Mouse (Mus musculus) testis, adult 2 months (tissue): ENCODE data around the gene Bcl2a1d. TPM values are rescaled to one million over a fixed set of nuclear protein-coding genes. Genes with fewer than 3 reads are reported as not detected.
"Not testable (repeated sequence)": the region's sequence is repeated elsewhere in the genome, so short reads cannot be mapped to it uniquely, and the experiment has no call there.

Experiments used
- H3K27ac ChIP-seq: fragments of 200-500 bp; 2 replicates; pipeline ENCODE4 v1.5.1; 2012; ENCODE audit warnings: low read depth, low read length; ENCODE audit not compliant: control insufficient read depth, insufficient read depth
- H3K27me3 ChIP-seq: fragments of 200-500 bp; 2 replicates; pipeline ENCODE4 v1.6.1; 2012; ENCODE audit warnings: mild to moderate bottlenecking, low read length, moderate library complexity; ENCODE audit not compliant: control insufficient read depth, insufficient read depth
- H3K36me3 ChIP-seq: fragments of 200-500 bp; 2 replicates; pipeline ENCODE4 v1.6.1; 2012; ENCODE audit warnings: mild to moderate bottlenecking, low read length; ENCODE audit not compliant: control insufficient read depth, insufficient read depth
- H3K4me1 ChIP-seq: fragments of 200-500 bp; 2 replicates; pipeline ENCODE4 v1.6.1; 2012; ENCODE audit warnings: low read length; ENCODE audit not compliant: control insufficient read depth, insufficient read depth
- H3K4me3 ChIP-seq: fragments of 200-500 bp; 2 replicates; pipeline ENCODE4 v1.5.1; 2012; ENCODE audit warnings: low read depth, mild to moderate bottlenecking, low read length, moderate library complexity, mixed read lengths; ENCODE audit not compliant: control insufficient read depth
- CTCF ChIP-seq: fragments of 200-500 bp; IDR thresholded peaks from 2 replicates; pipeline ENCODE4 v1.5.1; 2012; ENCODE audit warnings: low read depth, mild to moderate bottlenecking, inconsistent platforms, low read length, moderate library complexity; ENCODE audit not compliant: control insufficient read depth, insufficient read depth, insufficient replicate concordance
- POLR2A ChIP-seq: fragments of 200-500 bp; IDR thresholded peaks from 2 replicates; pipeline ENCODE4 v1.6.1; 2012; ENCODE audit warnings: low read depth, mild to moderate bottlenecking, inconsistent platforms, low read length, moderate library complexity; ENCODE audit not compliant: control insufficient read depth
- polyA plus RNA-seq: library from polyadenylated mRNA; depleted of rRNA; stranded (reverse); fragments of >200 nt; gene quantifications from 2 replicates; pipeline ENCODE4 v1.2.3, GENCODE M21; 2012; rRNA removed

Bcl2a1d gene
- polyA plus RNA-seq, 1 experiment, result not detected

DNA sequence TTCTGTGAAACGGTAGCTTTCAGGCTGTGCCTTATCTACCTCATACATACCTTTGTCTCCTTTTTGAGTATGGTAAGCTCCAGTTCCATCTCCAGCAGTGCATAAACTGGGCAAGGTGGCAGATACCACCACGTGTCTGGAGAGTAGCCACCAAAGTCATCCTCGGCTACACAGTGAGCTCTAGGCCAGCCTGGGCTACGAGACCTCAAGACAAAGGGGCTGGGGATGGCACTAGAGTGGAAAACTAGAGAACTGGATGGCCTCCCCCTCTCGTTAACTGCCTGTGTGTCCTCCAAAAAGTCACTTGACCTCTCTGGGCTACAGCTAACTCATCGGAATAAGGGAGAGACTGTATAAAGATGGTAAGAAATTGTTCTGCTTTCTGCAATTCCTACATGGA is 22.4 kb downstream of the Bcl2a1d start:
- Histone ChIP-seq H3K4me1 (no peaks in the 10 kb centered on the region), H3K36me3 (no peaks in the 10 kb centered on the region), H3K27ac (no peak overlapping the region), H3K27me3 (no peaks in the 10 kb centered on the region), H3K4me3 (no peak overlapping the region)
- TF ChIP-seq POLR2A (no peak), CTCF (no peak)

- Histone ChIP-seq H3K36me3 (no peaks in the 10 kb centered on the region), H3K4me3 (no peak overlapping the region), H3K27ac (no peak overlapping the region), H3K27me3 (no peaks in the 10 kb centered on the region), H3K4me1 (no peaks in the 10 kb centered on the region)
- TF ChIP-seq POLR2A (no peak), CTCF (no peak)
Observed at GRCm38 (mm10) chr9:88706700-88707099, 25.0 kb downstream of the Bcl2a1d start.

GRCm38 (mm10) chr9:88705157-88705556 is 26.6 kb downstream of the Bcl2a1d start:
- not testable (repeated sequence) for H3K4me3 ChIP-seq, H3K27me3 ChIP-seq, H3K4me1 ChIP-seq, H3K27ac ChIP-seq, H3K36me3 ChIP-seq

DNA sequence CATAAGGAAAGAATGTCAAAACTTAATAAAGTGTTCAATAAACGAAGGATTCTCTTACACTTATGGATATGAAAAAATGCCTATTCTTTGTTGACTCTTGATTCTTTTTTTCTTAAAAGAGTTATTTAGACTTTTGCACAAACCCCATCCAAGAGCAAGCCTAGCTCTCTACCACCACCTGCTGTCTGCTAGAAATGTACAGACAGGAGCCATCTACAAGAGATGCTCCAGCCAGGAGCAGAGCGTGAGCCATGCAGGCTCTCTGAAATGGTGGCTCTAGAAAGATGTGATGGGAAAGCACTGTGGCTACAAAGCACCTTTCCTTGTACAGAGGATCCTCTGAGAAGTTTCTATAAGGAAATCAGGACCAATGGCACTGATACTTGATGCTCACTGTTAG is 33.0 kb downstream of the Bcl2a1d start:
- not testable (repeated sequence) for H3K36me3 ChIP-seq, H3K4me1 ChIP-seq, H3K27me3 ChIP-seq

DNA sequence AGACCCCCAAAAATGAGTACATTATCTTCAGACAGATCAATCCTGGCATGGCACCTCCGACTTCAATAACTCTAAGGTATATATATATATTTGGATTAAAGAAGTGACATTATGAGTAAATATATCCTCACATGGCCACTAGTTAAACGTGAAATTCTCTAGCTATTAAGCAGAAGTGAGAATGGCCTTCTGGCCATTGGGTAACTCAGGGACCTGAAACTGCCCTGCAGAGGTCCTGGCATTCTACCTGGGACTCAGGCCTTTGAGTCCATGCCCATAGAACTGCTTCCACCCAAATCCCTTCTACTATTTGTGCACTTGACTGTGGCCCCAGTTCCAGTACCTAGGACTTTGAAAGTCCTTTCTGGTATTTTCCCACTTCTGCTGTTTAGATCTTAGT is 40.4 kb downstream of the Bcl2a1d start:
- H3K4me3 ChIP-seq, H3K4me1 ChIP-seq, H3K36me3 ChIP-seq, H3K27me3 ChIP-seq, H3K27ac ChIP-seq: not testable (repeated sequence)

More for the DNA sequence above, 33.0 kb downstream of the Bcl2a1d start:
- H3K27ac ChIP-seq, H3K4me3 ChIP-seq: not testable (repeated sequence)

- not testable (repeated sequence) for H3K27me3 ChIP-seq, H3K36me3 ChIP-seq, H3K4me1 ChIP-seq, H3K27ac ChIP-seq, H3K4me3 ChIP-seq
Observed at GRCm38 (mm10) chr9:88689451-88689850, 42.3 kb downstream of the Bcl2a1d start.

DNA sequence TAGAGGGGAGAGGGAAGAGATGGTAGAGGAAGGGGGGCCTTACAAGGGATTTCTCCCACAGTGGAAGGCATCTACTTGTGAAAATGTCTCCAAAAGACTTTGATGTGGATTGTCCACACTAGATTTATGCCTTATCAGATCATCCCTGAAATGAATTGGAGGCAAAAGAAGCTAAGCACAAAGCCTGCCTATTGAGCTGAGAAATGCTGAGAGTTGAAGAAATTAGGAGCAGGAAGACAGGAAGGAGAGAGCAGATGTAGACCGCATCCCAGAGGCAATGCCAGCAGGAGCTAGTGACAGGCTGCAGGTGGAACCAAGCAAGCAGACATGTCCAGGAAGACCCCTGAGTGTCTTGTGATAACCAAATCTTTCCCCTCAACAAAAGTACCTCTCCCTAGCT is 45.0 kb downstream of the Bcl2a1d start:
- not testable (repeated sequence) for H3K4me1 ChIP-seq, H3K27ac ChIP-seq, H3K36me3 ChIP-seq, H3K27me3 ChIP-seq, H3K4me3 ChIP-seq

Other genes with a start within 250 kb of the Bcl2a1d start
- 4.4 and 7.7 TPM in 2 replicates for gene Syncrip, start 249.3 kb downstream of the Bcl2a1d start, polyA plus RNA-seq
- gene Zfp949, start 183.9 kb downstream of the Bcl2a1d start, polyA plus RNA-seq, result 9.8 and 19.7 TPM in 2 replicates
- 0.10 TPM in 2 replicates for gene Trim43a, start 151.0 kb downstream of the Bcl2a1d start, polyA plus RNA-seq
- gene Mthfsl, start 11.6 kb downstream of the Bcl2a1d start, polyA plus RNA-seq, result 7.4 and 8.4 TPM in 2 replicates
- not detected in 2 replicates for gene Trim43c, start 107.2 kb upstream of the Bcl2a1d start, polyA plus RNA-seq
- 0.22 and 0.23 TPM in 2 replicates for gene Bcl2a1a, start 225.0 kb upstream of the Bcl2a1d start, polyA plus RNA-seq